Mouse (Mus musculus): ENCODE results near the gene Tnfsfm13. TPM values are rescaled to one million over a fixed set of nuclear protein-coding genes. Genes with fewer than 3 reads are reported as not detected.
"Not testable (repeated sequence)": the region's sequence is repeated elsewhere in the genome, so short reads cannot be mapped to it uniquely, and the experiment has no call there.

Gene Tnfsfm13
- polyA plus RNA-seq (2012; rRNA removed): 12.7 and 20.0 TPM in 2 replicates

DNA sequence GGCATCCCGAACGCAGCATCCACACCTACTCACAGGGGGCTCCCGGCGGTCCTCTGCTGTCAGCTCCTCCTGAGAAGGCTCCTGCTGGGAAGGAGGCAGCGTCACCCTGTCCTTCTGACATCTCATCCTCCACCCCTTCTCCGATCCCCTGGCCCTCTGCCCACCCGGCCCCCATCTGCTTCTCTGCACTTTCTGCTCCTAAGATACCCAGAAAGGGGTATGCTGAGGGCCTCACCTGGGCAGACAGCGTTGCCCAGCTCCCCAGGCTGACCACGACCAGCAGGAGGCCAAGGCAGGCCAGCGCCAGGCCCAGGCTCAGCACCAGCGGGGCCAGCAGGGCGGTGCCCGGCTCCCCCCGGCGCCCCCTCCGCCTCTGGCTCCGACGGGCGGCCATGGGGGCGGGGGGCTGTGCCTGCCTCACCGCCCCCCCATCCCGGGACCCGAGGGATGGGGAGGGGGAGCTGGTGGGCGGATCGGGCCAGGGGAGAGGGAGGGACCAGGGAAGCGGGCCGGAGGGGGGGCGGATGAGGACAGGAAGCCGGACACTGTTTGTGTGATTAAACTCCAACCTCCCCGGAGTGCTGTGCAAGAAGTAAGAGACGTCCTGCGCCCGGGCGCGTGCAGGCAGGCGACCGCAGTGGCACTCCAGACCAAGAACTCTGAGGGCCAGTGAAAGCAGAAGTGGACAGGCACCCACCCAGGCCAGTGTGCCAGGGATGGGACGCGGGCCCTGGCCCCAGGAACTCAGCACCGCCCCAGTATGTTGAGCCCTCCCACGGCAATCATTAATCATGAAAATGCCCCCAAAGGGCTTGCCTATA is at the start of gene Tnfsfm13, which contains the start of gene Tnfsf12:
Gene Tnfsfm13 (minus strand): TSS at position 738 of the 821 bp plus-strand sequence.
Gene Tnfsf12 (minus strand): TSS at position 489 of the 821 bp plus-strand sequence.
- peak; percentile 83 for DNase-seq
- Histone ChIP-seq H3K4me1 (ENCODE audit: control insufficient read depth, insufficient read depth, low read length) (peaks cover 3% of the 10 kb centered on the region; the same call in 1 of the 2 replicates), H3K4me3 (replicated peaks; ENCODE audit: extremely low read depth, low read depth, low read length) (peak within 1 kb of the TSS; percentile 79)
- 0 out of 2 replicates have a peak, but pooled peaks have one; percentile 8 for TF ChIP-seq CTCF (IDR thresholded peaks at IDR 0.05; ENCODE audit: insufficient read depth, low read length)
- peak; percentile 88 for TF ChIP-seq POLR2A (IDR thresholded peaks at IDR 0.05; ENCODE audit: borderline replicate concordance, extremely low read depth, low read depth, low read length)
- 3% methylated on average over 41 of the region's 41 CpGs for WGBS

DNA sequence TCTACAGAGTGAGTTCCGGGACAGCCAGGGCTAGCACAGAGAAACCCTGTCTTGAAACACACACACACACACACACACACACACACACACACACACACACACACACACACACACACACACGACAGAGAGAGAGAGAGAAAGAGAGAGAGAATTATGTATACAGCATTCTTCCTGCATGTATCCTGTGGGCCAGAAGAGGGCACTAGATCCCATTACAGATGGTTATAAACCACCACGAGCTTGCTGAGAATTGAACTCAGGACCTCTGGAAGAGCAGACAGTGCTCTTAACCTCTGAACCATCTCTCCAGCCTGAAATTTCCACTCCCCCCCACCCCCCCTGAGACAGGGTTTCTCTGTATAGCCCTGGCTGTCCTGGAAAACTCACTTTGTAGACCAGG is 35.5 kb upstream of the Tnfsfm13 start:
- DNase-seq; H3K4me3 ChIP-seq (replicated peaks; ENCODE audit: extremely low read depth, low read depth, low read length); H3K4me1 ChIP-seq (ENCODE audit: control insufficient read depth, insufficient read depth, low read length): not testable (repeated sequence)
- WGBS: 53% methylated on average over 3 of the region's 3 CpGs

DNA sequence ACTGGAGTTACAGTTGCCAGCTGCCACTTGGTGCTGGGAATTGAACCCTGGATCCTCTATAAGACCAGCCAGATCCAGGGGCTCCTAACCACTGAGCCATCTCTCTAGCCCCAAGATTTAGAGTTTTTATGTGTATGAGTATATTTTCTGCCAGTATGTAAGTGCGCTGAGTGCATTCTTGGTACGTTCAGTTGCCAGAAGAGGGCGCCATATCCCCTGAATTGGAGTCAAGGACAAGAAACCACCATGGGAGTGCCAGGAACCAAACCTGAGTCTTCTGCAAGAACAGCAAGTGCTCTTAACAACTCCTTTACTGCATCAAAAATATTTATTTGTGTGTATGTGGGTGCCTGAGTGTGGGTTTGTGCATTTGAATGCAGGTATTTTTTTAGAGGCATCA is 33.2 kb upstream of the Tnfsfm13 start:
- Histone ChIP-seq H3K4me1 (ENCODE audit: control insufficient read depth, insufficient read depth, low read length) (no peaks in the 10 kb centered on the region), H3K4me3 (replicated peaks; ENCODE audit: extremely low read depth, low read depth, low read length) (no peak overlapping the region)
- TF ChIP-seq CTCF (IDR thresholded peaks at IDR 0.05; ENCODE audit: insufficient read depth, low read length): peak; percentile 52
- no peak for TF ChIP-seq POLR2A (IDR thresholded peaks at IDR 0.05; ENCODE audit: borderline replicate concordance, extremely low read depth, low read depth, low read length)
- WGBS: 26% methylated on average over 3 of the region's 3 CpGs
- DNase-seq: peak; percentile 59

DNA sequence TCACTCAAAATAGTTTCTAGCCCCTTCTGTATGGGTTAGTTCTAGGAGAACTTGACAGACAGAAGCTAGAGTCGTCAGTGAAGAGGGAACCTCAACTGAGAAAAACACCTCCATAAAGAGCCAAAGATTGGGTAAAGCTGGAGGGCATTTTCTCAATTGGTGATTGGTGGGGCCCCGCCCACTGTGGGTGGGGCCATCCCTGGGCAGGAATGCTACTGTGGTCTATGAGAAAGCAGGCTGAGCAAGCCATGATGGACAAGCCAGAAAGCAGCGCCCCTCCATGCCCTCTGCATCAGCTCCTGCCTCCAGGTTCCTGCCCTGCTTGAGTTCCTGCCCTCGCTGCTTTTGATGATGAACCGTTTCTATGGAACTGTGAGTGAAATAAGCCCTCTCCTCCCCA is 30.1 kb upstream of the Tnfsfm13 start:
- TF ChIP-seq POLR2A (IDR thresholded peaks at IDR 0.05; ENCODE audit: borderline replicate concordance, extremely low read depth, low read depth, low read length) (no peak), CTCF (IDR thresholded peaks at IDR 0.05; ENCODE audit: insufficient read depth, low read length) (no peak)
- H3K4me1 ChIP-seq (ENCODE audit: control insufficient read depth, insufficient read depth, low read length): no peaks in the 10 kb centered on the region; the same call in 1 of the 2 replicates
- no peak for DNase-seq
- H3K4me3 ChIP-seq (replicated peaks; ENCODE audit: extremely low read depth, low read depth, low read length): no peak overlapping the region
- WGBS: 31% methylated on average over 5 of the region's 5 CpGs

DNA sequence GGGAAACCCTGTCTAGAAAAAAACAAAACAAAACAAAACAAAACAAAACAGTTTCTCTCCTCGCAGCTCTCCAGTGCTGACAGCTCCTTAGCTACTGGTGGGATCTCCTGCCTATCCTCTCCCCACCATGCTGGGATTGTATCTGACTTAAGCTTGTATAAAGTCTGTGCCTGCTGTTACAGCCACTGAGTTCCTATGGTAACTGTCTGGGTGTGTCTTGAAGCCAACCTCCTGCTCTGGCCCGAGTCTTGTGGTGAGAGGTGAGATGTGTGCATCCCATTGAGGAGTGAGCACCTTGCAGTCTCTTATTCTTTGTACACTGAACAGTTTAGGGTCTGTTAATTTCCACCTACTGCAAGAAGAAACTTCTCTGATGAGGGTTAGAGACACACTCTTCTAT is 27.2 kb upstream of the Tnfsfm13 start:
- DNase-seq: no peak
- H3K4me3 ChIP-seq (replicated peaks; ENCODE audit: extremely low read depth, low read depth, low read length): no peak overlapping the region
- no peaks in the 10 kb centered on the region; the same call in 1 of the 2 replicates for H3K4me1 ChIP-seq (ENCODE audit: control insufficient read depth, insufficient read depth, low read length)
- TF ChIP-seq CTCF (IDR thresholded peaks at IDR 0.05; ENCODE audit: insufficient read depth, low read length): no peak
- no peak for TF ChIP-seq POLR2A (IDR thresholded peaks at IDR 0.05; ENCODE audit: borderline replicate concordance, extremely low read depth, low read depth, low read length)
- 38% methylated on average over 2 of the region's 2 CpGs for WGBS

DNA sequence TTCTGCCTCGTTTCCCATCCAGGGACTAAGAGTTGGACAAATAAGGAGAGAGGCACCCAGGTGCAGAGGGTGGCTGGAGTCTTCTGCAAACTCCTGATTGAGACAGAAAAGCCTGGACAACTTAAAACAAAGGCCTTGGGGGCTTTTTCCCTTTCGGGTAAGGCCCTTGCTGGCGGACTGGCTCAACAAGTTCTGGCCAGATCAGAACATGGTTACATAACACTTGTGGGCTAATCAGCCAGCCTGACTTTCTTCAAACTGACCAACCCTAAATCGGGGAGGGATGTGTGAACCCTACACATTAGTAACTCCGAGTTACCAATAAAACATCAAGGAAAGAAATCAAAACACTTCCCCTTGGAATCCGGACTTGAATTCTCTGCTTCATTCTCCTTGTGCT is 25.0 kb upstream of the Tnfsfm13 start:
- Histone ChIP-seq H3K4me1 (ENCODE audit: control insufficient read depth, insufficient read depth, low read length) (peaks cover 2% of the 10 kb centered on the region; the same call in 1 of the 2 replicates), H3K4me3 (replicated peaks; ENCODE audit: extremely low read depth, low read depth, low read length) (no peak overlapping the region)
- DNase-seq: no peak
- WGBS: 56% methylated on average over 6 of the region's 6 CpGs
- no peak for TF ChIP-seq CTCF (IDR thresholded peaks at IDR 0.05; ENCODE audit: insufficient read depth, low read length)
- no peak for TF ChIP-seq POLR2A (IDR thresholded peaks at IDR 0.05; ENCODE audit: borderline replicate concordance, extremely low read depth, low read depth, low read length)

DNA sequence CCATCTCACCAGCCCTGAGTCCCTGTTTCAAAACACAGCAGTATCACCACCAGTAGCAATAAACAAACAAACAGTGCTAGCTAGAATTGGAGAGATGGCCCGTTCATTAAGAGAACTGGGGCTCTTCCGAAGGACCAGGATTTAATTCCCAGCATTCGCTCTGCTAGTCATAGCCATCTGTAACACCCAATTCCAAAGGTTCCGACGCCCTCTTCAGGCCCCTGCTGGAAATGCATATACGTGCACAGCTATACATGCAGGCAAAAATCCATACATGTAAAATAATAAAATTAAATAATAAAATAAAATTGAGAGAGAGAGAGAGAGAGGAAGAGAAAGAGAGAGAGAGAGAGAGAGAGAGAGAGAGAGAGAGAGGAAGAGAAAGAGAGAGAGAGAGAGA is 23.5 kb upstream of the Tnfsfm13 start:
- 69% methylated on average over 6 of the region's 6 CpGs for WGBS
- no peak for TF ChIP-seq CTCF (IDR thresholded peaks at IDR 0.05; ENCODE audit: insufficient read depth, low read length)
- TF ChIP-seq POLR2A (IDR thresholded peaks at IDR 0.05; ENCODE audit: borderline replicate concordance, extremely low read depth, low read depth, low read length): no peak
- DNase-seq: no peak
- H3K4me1 ChIP-seq (ENCODE audit: control insufficient read depth, insufficient read depth, low read length): peaks cover 3% of the 10 kb centered on the region; the same call in 1 of the 2 replicates
- H3K4me3 ChIP-seq (replicated peaks; ENCODE audit: extremely low read depth, low read depth, low read length): no peak overlapping the region

DNA sequence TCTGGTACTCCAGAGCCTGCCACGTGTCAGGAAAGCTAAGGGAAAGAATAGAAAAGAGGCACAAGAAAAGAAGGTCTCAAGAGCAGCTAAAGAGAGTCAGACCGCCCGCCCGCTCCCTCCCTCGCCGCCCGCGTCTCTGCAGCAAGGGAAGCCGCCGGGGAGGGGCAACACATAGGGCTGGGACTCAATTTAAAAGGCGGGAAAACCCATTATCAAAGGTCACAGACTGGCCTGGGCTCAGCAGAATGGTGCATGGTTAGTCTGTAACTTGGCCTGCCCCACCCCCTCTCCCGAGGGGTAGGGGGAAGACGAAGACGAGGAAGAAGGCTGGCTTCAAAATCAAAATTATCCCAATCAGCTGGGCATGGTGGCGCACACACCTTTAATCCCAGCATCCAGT is 22.8 kb upstream of the Tnfsfm13 start:
- no peak for DNase-seq
- whole genome bisulfite sequencing: 42% methylated on average over 15 of the region's 15 CpGs
- Histone ChIP-seq H3K4me1 (ENCODE audit: control insufficient read depth, insufficient read depth, low read length) (peaks cover 3% of the 10 kb centered on the region; the same call in 1 of the 2 replicates), H3K4me3 (replicated peaks; ENCODE audit: extremely low read depth, low read depth, low read length) (no peak overlapping the region)
- TF ChIP-seq POLR2A (IDR thresholded peaks at IDR 0.05; ENCODE audit: borderline replicate concordance, extremely low read depth, low read depth, low read length) (no peak), CTCF (IDR thresholded peaks at IDR 0.05; ENCODE audit: insufficient read depth, low read length) (no peak)

DNA sequence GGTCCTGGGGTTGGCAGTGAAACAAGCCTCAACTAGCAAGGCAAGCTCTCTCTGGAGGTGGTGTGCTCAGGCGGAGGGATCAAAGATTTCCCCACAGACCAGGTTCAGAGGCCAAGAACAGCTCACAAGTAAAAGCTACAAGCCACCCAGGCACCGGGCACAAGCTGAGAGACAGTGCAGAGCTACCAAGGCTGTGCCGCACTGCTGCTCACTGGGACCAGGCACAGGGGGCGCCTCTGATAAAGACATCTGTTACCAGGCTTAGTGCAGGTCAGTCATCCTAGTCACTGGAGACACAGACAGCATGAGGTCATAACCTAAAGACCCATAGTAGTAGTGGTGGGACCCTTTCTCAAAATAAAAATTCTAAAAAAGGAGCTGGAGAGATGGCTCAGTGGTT is 21.1 kb upstream of the Tnfsfm13 start:
- WGBS: 74% methylated on average over 4 of the region's 4 CpGs
- H3K4me3 ChIP-seq (replicated peaks; ENCODE audit: extremely low read depth, low read depth, low read length): no peak overlapping the region
- H3K4me1 ChIP-seq (ENCODE audit: control insufficient read depth, insufficient read depth, low read length): peaks cover 3% of the 10 kb centered on the region; the same call in 1 of the 2 replicates

DNA sequence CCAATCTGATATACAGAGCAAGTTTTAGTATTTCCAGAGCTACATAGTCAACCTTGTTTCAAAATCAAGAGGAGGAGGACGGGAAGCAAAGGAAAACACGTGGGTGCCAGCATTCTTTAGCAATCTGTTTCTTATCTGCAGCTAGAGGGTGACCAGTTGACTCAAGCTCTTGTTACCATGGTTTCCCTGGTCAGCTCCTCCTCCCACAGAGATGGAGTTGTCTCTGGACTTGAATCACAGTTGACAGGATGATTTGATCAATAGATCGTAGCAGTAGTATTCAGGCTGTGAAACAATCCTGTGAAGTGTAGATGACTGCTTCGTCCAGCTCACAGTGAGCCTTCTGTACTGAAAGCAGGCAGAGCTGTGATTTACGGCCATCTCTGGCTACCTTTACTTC is 20.0 kb upstream of the Tnfsfm13 start:
- Histone ChIP-seq H3K4me3 (replicated peaks; ENCODE audit: extremely low read depth, low read depth, low read length) (no peak overlapping the region), H3K4me1 (ENCODE audit: control insufficient read depth, insufficient read depth, low read length) (peaks cover 3% of the 10 kb centered on the region; the same call in 1 of the 2 replicates)
- 20% methylated on average over 5 of the region's 5 CpGs for WGBS
- TF ChIP-seq CTCF (IDR thresholded peaks at IDR 0.05; ENCODE audit: insufficient read depth, low read length) (no peak), POLR2A (IDR thresholded peaks at IDR 0.05; ENCODE audit: borderline replicate concordance, extremely low read depth, low read depth, low read length) (no peak)
- no peak for DNase-seq

More for the DNA sequence above, 21.1 kb upstream of the Tnfsfm13 start:
- DNase-seq: no peak
- TF ChIP-seq CTCF (IDR thresholded peaks at IDR 0.05; ENCODE audit: insufficient read depth, low read length) (no peak), POLR2A (IDR thresholded peaks at IDR 0.05; ENCODE audit: borderline replicate concordance, extremely low read depth, low read depth, low read length) (no peak)

Measured in lung, adult 2 months (tissue).